Mouse (Mus musculus) left cerebral cortex, postnatal 14 days (tissue): Measurements from ENCODE around the gene Rraga. TPM values are rescaled to one million over a fixed set of nuclear protein-coding genes. Genes with fewer than 3 reads are reported as not detected.
"Not testable (repeated sequence)": the region's sequence is repeated elsewhere in the genome, so short reads cannot be mapped to it uniquely, and the experiment has no call there.

Experiments
- DNase-seq, 2 experiments: peaks; one replicate each; pipeline ENCODE4 v3.0.0; 2021 to 2022; ENCODE audit warnings: low spot score in 2 of 2, mixed read lengths in 1 of 2
- intact Hi-C: fragments of 180-260 bp; cut with DNase I; formaldehyde crosslinking; loops from one replicate; pipeline ENCODE4 v1.15.1; 2025
- total RNA-seq, 2 experiments: library from RNA; stranded (reverse); gene quantifications; 2 replicates each; pipeline ENCODE4 v1.2.3; 2021

Rraga gene
- total RNA-seq, 2 experiments from 2014 or later = 147 to 152 TPM

- intact Hi-C loops = loop anchor here (5.0 kb wide), 1 partner anchor 121 kb away; no protein-coding TSS in a partner anchor
- no peak for DNase-seq
Measured at GRCm38 (mm10) chr4:86576630-86577225, 1.3 kb downstream of the Rraga start.

GRCm38 (mm10) chr4:86580056-86580455 is 4.6 kb downstream of the Rraga start:
- intact Hi-C loops = no loop called here
- DNase-seq = no peak

GRCm38 (mm10) chr4:86580591-86580990 is 5.1 kb downstream of the Rraga start:
- no peak for DNase-seq
- intact Hi-C loops = no loop called here

GRCm38 (mm10) chr4:86588236-86588635 is 12.8 kb downstream of the Rraga start:
- intact Hi-C loops = no loop called here
- DNase-seq = peak in 1 of 2 experiments; percentile 14

- intact Hi-C loops = no loop called here
- no peak for DNase-seq
Measured at GRCm38 (mm10) chr4:86591304-86591703, 15.8 kb downstream of the Rraga start.

GRCm38 (mm10) chr4:86611524-86612288 is 36.2 kb downstream of the Rraga start, which contains the start of gene Haus6:
Gene Haus6, minus strand, starts transcription at chr4:86612055.
- peak; percentile 94 to 97 for DNase-seq
- intact Hi-C loops = loop anchor here (1.0 to 5.0 kb wide), 2 partner anchors 36 to 86 kb away; partner anchors contain the start of gene Rraga

- intact Hi-C loops = loop anchor here (1.0 to 5.0 kb wide), 2 partner anchors 37 to 85 kb away; partner anchors contain the start of gene Rraga
- no peak for DNase-seq
Measured at GRCm38 (mm10) chr4:86612289-86612620, 36.8 kb downstream of the Rraga start.

GRCm38 (mm10) chr4:86620506-86620905 is 45.0 kb downstream of the Rraga start:
- DNase-seq = peak; percentile 19 to 61
- intact Hi-C loops = no loop called here

- intact Hi-C loops = loop anchor here (2.0 kb wide), 1 partner anchor 73 kb away; no protein-coding TSS in a partner anchor
Measured at GRCm38 (mm10) chr4:86622116-86622515, 46.6 kb downstream of the Rraga start.

GRCm38 (mm10) chr4:86622532-86622931 is 47.1 kb downstream of the Rraga start:
- intact Hi-C loops = loop anchor here (2.0 kb wide), 1 partner anchor 72 kb away; no protein-coding TSS in a partner anchor
- DNase-seq = not testable (repeated sequence)

More at GRCm38 (mm10) chr4:86622116-86622515, 46.6 kb downstream of the Rraga start:
- no peak for DNase-seq

GRCm38 (mm10) chr4:86625463-86625862 is 50.0 kb downstream of the Rraga start:
- intact Hi-C loops = no loop called here
- DNase-seq = no peak

GRCm38 (mm10) chr4:86626496-86626895 is 51.0 kb downstream of the Rraga start:
- intact Hi-C loops = not testable (repeated sequence)

More at GRCm38 (mm10) chr4:86626496-86626895, 51.0 kb downstream of the Rraga start:
- DNase-seq = not testable (repeated sequence)

Other genes starting within 250 kb of the Rraga start
- not detected for gene Saxo1, start 17.3 kb upstream of the Rraga start, total RNA-seq
- gene Haus6, start 36.4 kb downstream of the Rraga start, total RNA-seq = 1 to 10 TPM; 6.6 to 6.8 TPM
- gene Plin2, start 94.4 kb downstream of the Rraga start, total RNA-seq = 10 to 100 TPM in 1 of 2 experiments, 1 to 10 TPM in 1; 9.8 to 12.5 TPM
- 10 to 100 TPM; 11.4 to 13.0 TPM for gene Dennd4c, start 172.9 kb downstream of the Rraga start, total RNA-seq